Mouse (Mus musculus): ENCODE data around the gene Herpud2. TPM values are rescaled to one million over a fixed set of nuclear protein-coding genes. Genes with fewer than 3 reads are reported as not detected.

Herpud2 gene
- total and polyA plus RNA-seq, 2 experiments from 2014 or later = 27.7 to 27.9 TPM

- no peak for TF ChIP-seq CTCF (IDR thresholded peaks at IDR 0.05; ENCODE audit: low read depth)
- TF ChIP-seq EP300 (IDR thresholded peaks at IDR 0.05; ENCODE audit: low read depth) = no peak
- Histone ChIP-seq H3K27ac (ENCODE audit: low read depth) (no peak overlapping the region), H3K27me3 (ENCODE audit: control insufficient read depth, insufficient read depth, low read length) (no peaks in the 10 kb centered on the region), H3K4me3 (ENCODE audit: low read depth, low read length) (no peak overlapping the region), H3K9ac (replicated peaks; ENCODE audit: low read depth, low read length) (no peak overlapping the region), H3K36me3 (replicated peaks; ENCODE audit: control insufficient read depth, insufficient read depth, low read length) (no peaks in the 10 kb centered on the region), H3K4me2 (ENCODE audit: low read depth, low read length) (no peak overlapping the region), H3K9me3 (replicated peaks; ENCODE audit: control insufficient read depth, low read length) (no peaks in the 10 kb centered on the region), H3K4me1 (ENCODE audit: control insufficient read depth, insufficient read depth) (no peaks in the 10 kb centered on the region)
- 51% methylated on average over 2 of the region's 3 CpGs for WGBS
- ATAC-seq (ENCODE audit: insufficient read depth, low read depth) = no peak
- no peak for DNase-seq (ENCODE audit: low spot score)
Measured at GRCm38 (mm10) chr9:25058726-25059125, 92.9 kb downstream of the Herpud2 start.

Other genes starting within 250 kb of the Herpud2 start
- not detected in 2 replicates for gene Gm10181, start 62.4 kb downstream of the Herpud2 start, total RNA-seq (2014; rRNA removed; ENCODE audit: low replicate concordance)
- not detected in 2 replicates for gene Gm10181, start 62.4 kb downstream of the Herpud2 start, polyA plus RNA-seq (2015; fragmentation: Nextera tagmentation; extraction: Ambion mirVana)
- 115 and 126 TPM in 2 replicates for gene Sept7, start 100.6 kb upstream of the Herpud2 start, total RNA-seq (2014; rRNA removed; ENCODE audit: low replicate concordance)
- 215 and 224 TPM in 2 replicates for gene Sept7, start 100.6 kb upstream of the Herpud2 start, polyA plus RNA-seq (2015; fragmentation: Nextera tagmentation; extraction: Ambion mirVana)